Mouse (Mus musculus) CH12.LX (cell line): ENCODE measurements around the gene Slc28a3. TPM values are rescaled to one million over a fixed set of nuclear protein-coding genes. Genes with fewer than 3 reads are reported as not detected.
A peak's percentile ranks its signal among the peaks of the same experiment; 100 is the strongest.

Experiments used
- DNase-seq: peaks from one replicate; pipeline ENCODE4 v3.0.0-alpha.2; 2013; ENCODE audit errors: extremely low read depth
- H3K27ac ChIP-seq: 2 replicates; pipeline ENCODE4 v1.5.1; 2012; ENCODE audit warnings: low read depth, mild to moderate bottlenecking, control low read depth, moderate library complexity; ENCODE audit not compliant: insufficient read depth
- H3K27me3 ChIP-seq: replicated peaks from 2 replicates; pipeline ENCODE3; 2012; ENCODE audit warnings: inconsistent platforms
- H3K36me3 ChIP-seq, 2 experiments: replicated peaks in 1 of 2; 2 replicates each; pipeline versions ENCODE3 to v1.6.1; 2012; ENCODE audit warnings: inconsistent platforms in 1 of 2, low read length in 1 of 2, mild to moderate bottlenecking in 1 of 2, mixed read lengths in 1 of 2, moderate library complexity in 1 of 2; ENCODE audit not compliant: control insufficient read depth in 1 of 2, insufficient read depth in 1 of 2
- H3K4me1 ChIP-seq, 2 experiments: 2 replicates each; pipeline ENCODE4 v1.6.1; 2012; ENCODE audit warnings: inconsistent platforms in 1 of 2, moderate library complexity in 1 of 2; ENCODE audit not compliant: insufficient read depth in 2 of 2, control insufficient read depth in 1 of 2
- H3K4me2 ChIP-seq: 2 replicates; pipeline ENCODE4 v1.6.1; 2012; ENCODE audit warnings: low read depth, mild to moderate bottlenecking, control low read depth; ENCODE audit not compliant: poor library complexity, insufficient read depth, severe bottlenecking
- H3K4me3 ChIP-seq, 3 experiments: fragments of 150-350 bp in 1 of 3; sonication (generic) in 1 of 3; replicated peaks in 1 of 3; 2 replicates each; pipeline versions ENCODE3 to v1.5.1; 2011 to 2012; ENCODE audit warnings: low read depth in 2 of 3, low read length in 2 of 3, mild to moderate bottlenecking in 2 of 3, moderate library complexity in 2 of 3, control low read depth in 1 of 3, improper control_type of control experiment in 1 of 3, inconsistent platforms in 1 of 3, mixed read lengths in 1 of 3; ENCODE audit not compliant: poor library complexity in 1 of 3
- H3K79me2 ChIP-seq: replicated peaks from 2 replicates; pipeline ENCODE4 v1.6.1; 2012; ENCODE audit warnings: mild to moderate bottlenecking, moderate library complexity; ENCODE audit not compliant: control insufficient read depth, poor library complexity, insufficient read depth, severe bottlenecking; ENCODE audit errors: extremely low read depth
- H3K9ac ChIP-seq: 2 replicates; pipeline ENCODE4 v1.6.1; 2012; ENCODE audit warnings: low read depth, mild to moderate bottlenecking, control low read depth, moderate library complexity; ENCODE audit not compliant: insufficient read depth
- H3K9me3 ChIP-seq: replicated peaks from 2 replicates; pipeline ENCODE3; 2012; ENCODE audit warnings: low read length, inconsistent platforms, mixed read lengths
- BHLHE40 ChIP-seq: IDR thresholded peaks from 2 replicates; pipeline ENCODE4 v1.6.1; 2011; ENCODE audit warnings: mild to moderate bottlenecking, low read depth, low read length, improper control_type of control experiment
- CHD1 ChIP-seq: IDR thresholded peaks from 2 replicates; pipeline ENCODE4 v1.6.1; 2012; ENCODE audit warnings: low read depth, low read length, improper control_type of control experiment, inconsistent platforms
- CTCF ChIP-seq, 2 experiments: IDR thresholded peaks in 1 of 2; conservative IDR thresholded peaks in 1 of 2; 2 replicates each; pipeline ENCODE4 v1.5.1; 2011 to 2012; ENCODE audit warnings: low read depth in 2 of 2, low read length in 2 of 2, improper control_type of control experiment in 1 of 2, inconsistent platforms in 1 of 2, mild to moderate bottlenecking in 1 of 2, moderate library complexity in 1 of 2
- ELF1 ChIP-seq: IDR thresholded peaks from 2 replicates; pipeline ENCODE4 v1.6.1; 2014; ENCODE audit warnings: low read depth, mild to moderate bottlenecking, inconsistent platforms, low read length, improper control_type of control experiment
- GABPA ChIP-seq: IDR thresholded peaks from 2 replicates; pipeline ENCODE4 v1.6.1; 2012; ENCODE audit warnings: low read depth, low read length, improper control_type of control experiment, inconsistent platforms; ENCODE audit not compliant: insufficient replicate concordance
- IRF4 ChIP-seq: IDR thresholded peaks from 2 replicates; pipeline ENCODE4 v1.6.1; 2014; ENCODE audit warnings: low read depth, mild to moderate bottlenecking, inconsistent platforms, low read length, improper control_type of control experiment
- JUN ChIP-seq: IDR thresholded peaks from 2 replicates; pipeline ENCODE4 v1.6.1; 2011; ENCODE audit warnings: low read depth, mild to moderate bottlenecking, low read length, improper control_type of control experiment, moderate library complexity; ENCODE audit not compliant: insufficient read depth
- JUND ChIP-seq: conservative IDR thresholded peaks from 2 replicates; pipeline ENCODE4 v1.6.1; 2011; ENCODE audit warnings: low read depth, low read length, improper control_type of control experiment
- MAX ChIP-seq: IDR thresholded peaks from 2 replicates; pipeline ENCODE4 v1.6.1; 2011; ENCODE audit warnings: low read length, improper control_type of control experiment
- MXI1 ChIP-seq: IDR thresholded peaks from 2 replicates; pipeline ENCODE4 v1.6.1; 2011; ENCODE audit warnings: mild to moderate bottlenecking, low read depth, low read length, improper control_type of control experiment
- MYC ChIP-seq: IDR thresholded peaks from 2 replicates; pipeline ENCODE4 v1.6.1; 2011; ENCODE audit warnings: low read depth, mild to moderate bottlenecking, improper control_type of control experiment, low read length
- POLR2A ChIP-seq: IDR thresholded peaks from 2 replicates; pipeline ENCODE4 v1.6.1; 2011; ENCODE audit warnings: low read depth, mild to moderate bottlenecking, improper control_type of control experiment, low read length
- POLR2AphosphoS2 ChIP-seq: IDR thresholded peaks from 2 replicates; pipeline ENCODE4 v1.6.1; 2011; ENCODE audit warnings: low read depth, low read length, improper control_type of control experiment
- RAD21 ChIP-seq: IDR thresholded peaks from 2 replicates; pipeline ENCODE4 v1.6.1; 2011; ENCODE audit warnings: low read depth, mild to moderate bottlenecking, low read length, improper control_type of control experiment, moderate library complexity
- SMC3 ChIP-seq: IDR thresholded peaks from 2 replicates; pipeline ENCODE4 v1.6.1; 2011; ENCODE audit warnings: low read depth, low read length, improper control_type of control experiment
- USF1 ChIP-seq: IDR thresholded peaks from 2 replicates; pipeline ENCODE4 v1.6.1; 2014; ENCODE audit warnings: low read depth, mild to moderate bottlenecking, inconsistent platforms, low read length, improper control_type of control experiment
- ZC3H11A ChIP-seq: IDR thresholded peaks from 2 replicates; pipeline ENCODE4 v1.6.1; 2012; ENCODE audit warnings: low read depth, mild to moderate bottlenecking, inconsistent platforms, low read length, improper control_type of control experiment
- ZMIZ1 ChIP-seq: IDR thresholded peaks from 2 replicates; pipeline ENCODE4 v1.6.1; 2012; ENCODE audit warnings: low read depth, mild to moderate bottlenecking, inconsistent platforms, low read length, improper control_type of control experiment
- ZNF384 ChIP-seq: IDR thresholded peaks from 2 replicates; pipeline ENCODE4 v1.6.1; 2012; ENCODE audit warnings: low read depth, low read length, improper control_type of control experiment, inconsistent platforms
- dilution Hi-C: fragments of 300-500 bp; cut with MboI; formaldehyde crosslinking; loops from 2 replicates; pipeline ENCODE4 v1.14.3; 2020; ENCODE audit warnings: low sequenced_read_pairs; ENCODE audit not compliant: extremely low pct_unique_long_range_greater_than_20kb, extremely low pct_ligation_motif_present
- in situ Hi-C: fragments of 300-500 bp; cut with MboI; formaldehyde crosslinking; loops from 3 replicates; pipeline ENCODE4 v1.14.3; 2019; ENCODE audit warnings: low sequenced_read_pairs, low pct_ligation_motif_present, low pct_unique_long_range_greater_than_20kb, mixed read lengths
- polyA plus RNA-seq: library from polyadenylated mRNA; unstranded; fragments of >175 nt; gene quantifications from 2 replicates; pipeline ENCODE4 v1.2.1, GENCODE M21; 2012; ENCODE audit warnings: low read depth; ENCODE audit not compliant: insufficient read length
- total RNA-seq, 2 experiments: library from RNA; depleted of rRNA; stranded (reverse); fragments of 300-350 nt in 1 of 2; fragments of >200 nt in 1 of 2; gene quantifications; 2 replicates each; pipeline ENCODE4 v1.2.3; 2012 to 2014

The Slc28a3 gene
- total and polyA plus RNA-seq, 3 experiments, result not detected

DNA sequence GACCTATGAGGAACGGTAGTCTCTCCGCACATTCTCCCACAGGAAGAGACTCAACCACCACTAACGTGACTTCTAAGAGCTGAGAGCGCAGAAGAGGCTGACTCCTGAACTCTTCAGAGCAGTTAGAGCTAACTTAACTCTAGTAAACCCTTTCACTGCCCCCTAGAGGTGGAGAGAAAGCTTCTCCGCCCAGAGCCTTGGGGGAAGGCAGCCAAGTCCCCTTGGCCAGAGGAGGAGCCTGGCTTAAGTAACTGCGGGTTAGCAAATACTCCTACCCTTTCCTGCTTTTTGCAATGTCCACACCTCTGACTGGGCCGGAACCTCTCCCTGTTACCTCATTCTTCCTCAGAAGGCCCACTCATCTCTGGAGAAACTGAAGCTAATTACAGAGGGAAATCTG, 17.5 kb downstream of the Slc28a3 start:
- peak; percentile 26 to 34; a peak in 1 of 4 replicates for TF ChIP-seq CTCF (conservative IDR thresholded peaks at IDR 0.05 in 1 of 2, IDR thresholded peaks at IDR 0.05 in 1 of 2; ENCODE audit: low read depth in 2 of 2, low read length in 2 of 2)
- no peak for TF ChIP-seq ZC3H11A
- no peak for TF ChIP-seq MYC
- Histone ChIP-seq H3K9me3 (no peaks in the 10 kb centered on the region), H3K9ac (no peak overlapping the region), H3K4me2 (no peak overlapping the region), H3K27me3 (no peaks in the 10 kb centered on the region), H3K27ac (no peak overlapping the region), H3K4me3 (no peak overlapping the region), H3K79me2 (no peaks in the 10 kb centered on the region), H3K36me3 (no peaks in the 10 kb centered on the region), H3K4me1 (peaks cover 0 to 5% of the 10 kb centered on the region in 2 experiments; a peak in 2 of 4 replicates)
- peak; percentile 46 for DNase-seq
- dilution Hi-C loops (no loop called here), in situ Hi-C loops (no loop called here)

DNA sequence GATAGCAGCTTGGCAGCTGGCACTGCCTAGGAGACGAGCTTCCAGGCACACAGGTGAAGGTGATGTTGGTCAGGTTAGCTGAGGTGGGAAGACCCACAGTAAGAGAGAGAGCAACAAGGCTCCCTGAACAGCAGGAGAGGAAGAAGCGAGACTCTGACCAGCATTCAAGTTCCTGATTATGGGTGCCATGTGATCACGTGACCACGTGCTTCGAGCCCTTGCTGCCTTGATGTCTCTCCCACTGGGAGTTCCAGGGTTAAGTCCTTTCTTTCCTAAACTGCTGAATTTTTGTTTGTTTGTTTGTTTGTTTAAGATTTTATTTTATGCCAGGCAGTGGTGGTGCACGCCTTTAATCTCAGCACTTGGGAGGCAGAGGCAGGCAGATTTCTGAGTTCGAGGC, 18.8 kb downstream of the Slc28a3 start:
- Histone ChIP-seq H3K79me2 (no peaks in the 10 kb centered on the region), H3K9me3 (no peaks in the 10 kb centered on the region), H3K4me3 (no peak overlapping the region), H3K4me1 (peaks cover 0 to 5% of the 10 kb centered on the region in 2 experiments; a peak in 2 of 4 replicates), H3K9ac (no peak overlapping the region), H3K4me2 (no peak overlapping the region), H3K36me3 (no peaks in the 10 kb centered on the region), H3K27ac (no peak overlapping the region), H3K27me3 (no peaks in the 10 kb centered on the region)
- dilution Hi-C loops (no loop called here), in situ Hi-C loops (no loop called here)
- no peak for DNase-seq
- TF ChIP-seq GABPA (no peak), ZMIZ1 (no peak), IRF4 (no peak), CHD1 (no peak), ELF1 (no peak), ZNF384 (no peak), SMC3 (no peak), JUND (no peak), JUN (no peak), POLR2A (no peak), POLR2AphosphoS2 (no peak), MXI1 (no peak), USF1 (no peak), RAD21 (no peak), MAX (no peak), BHLHE40 (no peak)
